In the genomic region with DNA sequence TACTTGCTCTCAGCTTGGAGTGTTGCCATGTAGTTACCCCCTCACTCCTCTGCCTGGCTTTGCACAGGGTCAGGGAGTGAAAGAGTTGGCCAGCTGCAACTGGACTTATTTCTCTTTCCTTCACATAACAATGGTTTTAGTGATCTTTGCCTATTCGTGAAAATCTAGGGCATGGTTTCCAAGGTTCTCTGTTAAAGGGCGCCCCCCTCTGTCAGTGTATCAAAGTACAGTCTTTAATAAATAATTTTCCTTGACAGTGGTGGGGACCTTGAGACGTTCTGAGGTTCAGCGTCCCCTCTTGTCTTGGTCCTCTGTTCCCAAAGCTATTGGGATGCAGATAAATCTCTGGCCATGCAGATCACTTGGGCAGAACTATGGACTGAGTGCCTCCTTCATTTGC, we compare ENCODE assay signal across 9 mouse cellular contexts. TPM values are rescaled to one million over a fixed set of nuclear protein-coding genes. Genes with fewer than 3 reads are reported as not detected.
DNase-seq lines count a peak whose midpoint lies in the region; ATAC-seq lines count a peak whose summit lies in the region.
"Had no signal": no experiment of that assay in that cellular context is flagged by ENCODE, and none has a peak within 500 bp of the region (broad histone marks: within the 10 kb centered on the region; RNA-seq: fewer than 3 reads in every experiment).

No protein-coding gene starts in this region.

- H3K27ac ChIP-seq in hindbrain, embryonic 11.5 days (ENCODE audit: low read depth, low read length) = no peak overlapping the region
- no peak overlapping the region for H3K27ac ChIP-seq in hindbrain, embryonic 16.5 days (ENCODE audit: low read depth, low read length)
- no peak overlapping the region for H3K27ac ChIP-seq in midbrain, embryonic 13.5 days
- H3K27ac ChIP-seq: kidney, embryonic 15.5 days had no signal

- no peak for ATAC-seq in hindbrain, embryonic 11.5 days (ENCODE audit: low FRiP score)
- ATAC-seq in hindbrain, embryonic 16.5 days = no peak
- peak; percentile 69 to 75; a peak in 3 of 4 replicates for ATAC-seq in hematopoietic stem cell, adult 5-6 weeks (replicated peaks in 1 of 2; ENCODE audit: insufficient read depth in 1 of 2, low FRiP score in 2 of 2, low TSS enrichment in 1 of 2, low read depth in 1 of 2, poor library complexity in 2 of 2, severe bottlenecking in 2 of 2)
- no peak for ATAC-seq in midbrain, embryonic 13.5 days

- no peak overlapping the region for H3K9ac ChIP-seq in hindbrain, embryonic 11.5 days (ENCODE audit: low read depth, low read length)
- H3K9ac ChIP-seq in hindbrain, embryonic 16.5 days (ENCODE audit: low read depth, low read length) = no peak overlapping the region
- no peak overlapping the region for H3K9ac ChIP-seq in midbrain, embryonic 13.5 days (replicated peaks)
- H3K9ac ChIP-seq: kidney, embryonic 15.5 days had no signal

- no peaks in the 10 kb centered on the region for H3K36me3 ChIP-seq in hindbrain, embryonic 11.5 days (ENCODE audit: control insufficient read depth, insufficient read depth, low read length)
- no peaks in the 10 kb centered on the region for H3K36me3 ChIP-seq in hindbrain, embryonic 16.5 days (ENCODE audit: control insufficient read depth, insufficient read depth, low read length)
- H3K36me3 ChIP-seq in midbrain, embryonic 13.5 days = no peaks in the 10 kb centered on the region
- H3K36me3 ChIP-seq: kidney, embryonic 15.5 days had no signal

- DNase-seq in hindbrain, embryonic 11.5 days (ENCODE audit: low spot score) = peak; percentile 25
- peak; percentile 10 for DNase-seq in urinary bladder, postnatal 25 days (ENCODE audit: low spot score)
- DNase-seq in urinary bladder, postnatal 4 days (ENCODE audit: low spot score in 2 of 2) = no peak
- DNase-seq in urinary bladder, postnatal 10 days (ENCODE audit: low spot score) = no peak
- DNase-seq in ovary, postnatal 36 days (ENCODE audit: low spot score) = no peak

- no peaks in the 10 kb centered on the region for H3K9me3 ChIP-seq in hindbrain, embryonic 11.5 days (ENCODE audit: control insufficient read depth, low read length)
- H3K9me3 ChIP-seq in hindbrain, embryonic 16.5 days (ENCODE audit: control insufficient read depth, low read length) = no peaks in the 10 kb centered on the region
- H3K9me3 ChIP-seq in midbrain, embryonic 13.5 days = no peaks in the 10 kb centered on the region
- H3K9me3 ChIP-seq: kidney, embryonic 15.5 days had no signal

- no peak overlapping the region for H3K4me2 ChIP-seq in hindbrain, embryonic 11.5 days (replicated peaks; ENCODE audit: low read depth, low read length)
- H3K4me2 ChIP-seq in hindbrain, embryonic 16.5 days (ENCODE audit: low read length) = no peak overlapping the region
- no peak overlapping the region for H3K4me2 ChIP-seq in midbrain, embryonic 13.5 days (replicated peaks)
- H3K4me2 ChIP-seq: kidney, embryonic 15.5 days had no signal

- no peaks in the 10 kb centered on the region for H3K4me1 ChIP-seq in hindbrain, embryonic 11.5 days (replicated peaks; ENCODE audit: control insufficient read depth, insufficient read depth, low read length)
- H3K4me1 ChIP-seq in hindbrain, embryonic 16.5 days (ENCODE audit: control insufficient read depth, insufficient read depth, low read depth, low read length) = no peaks in the 10 kb centered on the region
- no peaks in the 10 kb centered on the region for H3K4me1 ChIP-seq in midbrain, embryonic 13.5 days (replicated peaks)
- H3K4me1 ChIP-seq: kidney, embryonic 15.5 days had no signal

- no peaks in the 10 kb centered on the region for H3K27me3 ChIP-seq in hindbrain, embryonic 11.5 days (ENCODE audit: control insufficient read depth, insufficient read depth, low read length)
- H3K27me3 ChIP-seq in hindbrain, embryonic 16.5 days (replicated peaks; ENCODE audit: control insufficient read depth, insufficient read depth, low read length) = no peaks in the 10 kb centered on the region
- no peaks in the 10 kb centered on the region for H3K27me3 ChIP-seq in midbrain, embryonic 13.5 days
- H3K27me3 ChIP-seq: kidney, embryonic 15.5 days had no signal

- H3K4me3 ChIP-seq in hindbrain, embryonic 11.5 days (ENCODE audit: low read depth, low read length) = no peak overlapping the region
- H3K4me3 ChIP-seq in hindbrain, embryonic 16.5 days (ENCODE audit: low read length) = no peak overlapping the region
- no peak overlapping the region for H3K4me3 ChIP-seq in midbrain, embryonic 13.5 days (replicated peaks)
- H3K4me3 ChIP-seq: kidney, embryonic 15.5 days had no signal

- 28% methylated on average over 4 of the region's 4 CpGs for WGBS in hindbrain, embryonic 11.5 days
- WGBS in hindbrain, embryonic 16.5 days = 22% methylated on average over 4 of the region's 4 CpGs
- 25% methylated on average over 4 of the region's 4 CpGs for WGBS in midbrain, embryonic 13.5 days

RNA-seq across cellular contexts. Expression of gene Dock2, which starts 12.4 kb away (rescaled TPM):
- 0.77 and 0.80 TPM in 2 replicates for polyA plus RNA-seq in hindbrain, embryonic 11.5 days (2014; fragmentation: Nextera tagmentation; extraction: Ambion mirVana)
- polyA plus RNA-seq in hindbrain, embryonic 16.5 days (2015; fragmentation: Nextera tagmentation; extraction: Ambion mirVana) = 0.55 and 0.64 TPM in 2 replicates
- 177 and 214 TPM in 2 replicates for total RNA-seq in hematopoietic stem cell, adult 5-6 weeks (2017)
- 0.63 and 1.2 TPM in 2 replicates for polyA plus RNA-seq in midbrain, embryonic 13.5 days (2015; fragmentation: Nextera tagmentation; extraction: Ambion mirVana)

RNA-seq across cellular contexts. Expression of gene Spdl1, which starts 37.3 kb away (rescaled TPM):
- polyA plus RNA-seq in hindbrain, embryonic 11.5 days (2014; fragmentation: Nextera tagmentation; extraction: Ambion mirVana) = 27.7 and 28.5 TPM in 2 replicates
- 3.4 and 4.9 TPM in 2 replicates for polyA plus RNA-seq in hindbrain, embryonic 16.5 days (2015; fragmentation: Nextera tagmentation; extraction: Ambion mirVana)
- total RNA-seq in hematopoietic stem cell, adult 5-6 weeks (2017) = 31.9 and 33.8 TPM in 2 replicates
- polyA plus RNA-seq in midbrain, embryonic 13.5 days (2015; fragmentation: Nextera tagmentation; extraction: Ambion mirVana) = 9.2 and 9.9 TPM in 2 replicates

Comparison
In these comparisons a context has a peak if more than half of its experiments do, and no peak if none do; other contexts are left out.
1. DNase-seq: peak in hindbrain, embryonic 11.5 days (single experiment) and urinary bladder, postnatal 25 days (single experiment); none in urinary bladder, postnatal 4 days (0 of 2), urinary bladder, postnatal 10 days (single experiment) and ovary, postnatal 36 days (single experiment).
2. ATAC-seq: peak in hematopoietic stem cell, adult 5-6 weeks (2 of 2); none in hindbrain, embryonic 11.5 days (single experiment), hindbrain, embryonic 16.5 days (single experiment) and midbrain, embryonic 13.5 days (single experiment).